Mouse (Mus musculus) ovary, postnatal 36 days (tissue): Measurements from ENCODE around the gene Prss33.
A peak's percentile ranks its signal among the peaks of the same experiment; 100 is the strongest.

Experiments
- DNase-seq: peaks from one replicate; pipeline ENCODE4 v3.0.0; 2022; ENCODE audit warnings: low spot score, mixed read lengths

The Prss33 gene

GRCm38 (mm10) chr17:23785561-23786471 lies 50.0 kb downstream of the Prss33 start, which contains the start of gene Flywch2:
Gene Flywch2, minus strand, starts transcription at chr17:23786081.
- DNase-seq: peak; percentile 75

- DNase-seq: no peak
These were observed 52.5 kb downstream of the Prss33 start for GRCm38 (mm10) chr17:23783352-23783751.
